Mouse (Mus musculus) testis, adult 2 months (tissue): Measurements from ENCODE around the gene Srpk2.

ENCODE experiments used
- CTCF ChIP-seq: fragments of 200-500 bp; IDR thresholded peaks from 2 replicates; pipeline ENCODE4 v1.5.1; 2012; ENCODE audit warnings: low read depth, mild to moderate bottlenecking, inconsistent platforms, low read length, moderate library complexity; ENCODE audit not compliant: control insufficient read depth, insufficient read depth, insufficient replicate concordance
- POLR2A ChIP-seq: fragments of 200-500 bp; IDR thresholded peaks from 2 replicates; pipeline ENCODE4 v1.6.1; 2012; ENCODE audit warnings: low read depth, mild to moderate bottlenecking, inconsistent platforms, low read length, moderate library complexity; ENCODE audit not compliant: control insufficient read depth

DNA sequence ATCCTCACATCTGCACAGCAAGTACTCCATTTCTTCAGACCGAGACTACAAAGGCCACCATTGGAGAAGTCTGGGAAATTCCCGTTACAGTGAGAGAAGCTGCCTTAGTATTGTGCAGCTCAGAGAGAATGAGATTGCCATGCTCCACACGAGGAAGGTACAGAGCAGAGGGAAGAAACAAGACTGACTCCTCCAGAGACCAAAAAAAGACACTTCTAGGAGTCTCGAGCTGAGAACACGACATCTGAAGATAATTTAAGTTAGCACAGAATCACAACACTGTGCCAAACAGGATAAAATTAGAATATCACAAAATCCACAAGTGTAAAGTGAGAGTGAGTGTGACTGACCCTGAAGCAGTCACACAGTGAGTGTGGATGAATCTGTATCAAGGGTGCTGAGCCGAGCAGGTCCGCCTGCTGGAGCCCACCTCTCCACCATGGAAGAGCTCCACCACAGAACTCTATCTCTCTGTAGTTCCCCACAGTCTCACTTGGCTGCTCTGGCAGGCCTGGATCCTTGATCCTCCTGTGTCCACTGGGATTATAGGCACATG is 152.8 kb downstream of the Srpk2 start:
- TF ChIP-seq CTCF (no peak), POLR2A (no peak)
